Mouse (Mus musculus): ENCODE results near the gene Nup205. TPM values are rescaled to one million over a fixed set of nuclear protein-coding genes. Genes with fewer than 3 reads are reported as not detected.
"Not testable (repeated sequence)": the region's sequence is repeated elsewhere in the genome, so short reads cannot be mapped to it uniquely, and the experiment has no call there.

Nup205 gene
- polyA plus RNA-seq, 1 experiment from 2014 or later: 50.6 TPM

- Histone ChIP-seq H3K27ac (replicated peaks) (peak overlapping the region; percentile 99), H3K9me3 (replicated peaks) (no peaks in the 10 kb centered on the region), H3K27me3 (ENCODE audit: low read depth, poor library complexity, severe bottlenecking) (no peaks in the 10 kb centered on the region), H3K36me3 (0 out of 2 replicates have a peak, but pooled peaks cover 5% of the 10 kb centered on the region), H3K4me1 (peaks cover 17% of the 10 kb centered on the region), H3K4me3 (peak overlapping the region; percentile 88)
- no peak for DNase-seq (ENCODE audit: low spot score)
- WGBS: under 1% methylated on average over 64 of the region's 69 CpGs
These were observed 540 bp downstream of the Nup205 start for GRCm38 (mm10) chr6:35177650-35178272.

GRCm38 (mm10) chr6:35179299-35179698 lies 2.1 kb downstream of the Nup205 start:
- H3K4me3 ChIP-seq; DNase-seq (ENCODE audit: low spot score); H3K27ac ChIP-seq (replicated peaks); H3K27me3 ChIP-seq (ENCODE audit: low read depth, poor library complexity, severe bottlenecking); H3K9me3 ChIP-seq (replicated peaks): not testable (repeated sequence)
- peaks cover 13% of the 10 kb centered on the region for H3K36me3 ChIP-seq
- H3K4me1 ChIP-seq: peaks cover 17% of the 10 kb centered on the region
- 98% methylated on average over 3 of the region's 3 CpGs for WGBS

DNA sequence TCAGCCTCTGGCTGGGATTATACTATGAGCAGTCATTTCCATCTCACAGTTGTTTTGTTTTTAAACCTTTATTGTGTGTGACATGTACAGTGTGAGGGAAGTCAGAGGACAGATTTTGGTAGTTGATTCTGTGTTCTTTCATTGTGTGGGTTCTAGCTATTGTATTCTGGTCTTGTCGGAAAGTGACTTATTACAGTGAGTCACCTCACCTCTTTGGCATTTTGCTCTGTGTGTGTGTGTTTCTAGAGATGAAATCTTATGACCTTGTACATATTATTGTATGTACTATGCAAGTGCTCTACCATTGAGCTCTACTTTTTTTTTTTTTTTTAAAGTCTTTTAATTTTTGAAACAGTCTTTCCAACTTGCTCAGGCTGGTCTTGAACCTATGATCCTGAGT lies 7.6 kb downstream of the Nup205 start:
- Histone ChIP-seq H3K4me1 (0 out of 2 replicates have a peak, but pooled peaks cover 3% of the 10 kb centered on the region), H3K36me3 (peaks cover 64% of the 10 kb centered on the region)
- 92% methylated on average over 1 of the region's 1 CpGs for WGBS

DNA sequence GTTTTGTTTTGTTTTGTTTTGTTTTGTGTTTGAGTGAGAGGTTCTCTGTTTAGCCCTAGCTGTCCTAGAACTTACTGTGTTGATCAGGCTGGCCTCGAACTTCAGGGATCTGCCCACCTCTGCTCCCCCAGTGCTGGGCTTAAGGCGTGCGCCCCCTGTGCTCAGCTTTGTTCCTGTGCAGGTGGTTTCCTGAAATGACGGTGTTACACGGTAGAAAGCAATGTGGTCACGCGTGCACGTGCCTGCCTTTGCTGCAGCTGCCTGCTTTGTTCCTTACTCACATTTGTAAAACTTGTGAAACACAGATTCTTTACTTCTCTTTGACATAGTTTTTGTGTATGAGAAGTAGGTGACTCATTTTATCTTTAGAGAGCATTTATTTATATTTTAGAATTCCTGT lies 14.0 kb downstream of the Nup205 start:
- Histone ChIP-seq H3K9me3 (replicated peaks) (no peaks in the 10 kb centered on the region), H3K4me3 (no peak overlapping the region), H3K36me3 (peaks cover 99% of the 10 kb centered on the region), H3K27me3 (ENCODE audit: low read depth, poor library complexity, severe bottlenecking) (no peaks in the 10 kb centered on the region), H3K27ac (replicated peaks) (no peak overlapping the region), H3K4me1 (no peaks in the 10 kb centered on the region)
- 93% methylated on average over 8 of the region's 8 CpGs for WGBS
- no peak for DNase-seq (ENCODE audit: low spot score)

More for the DNA sequence above, 7.6 kb downstream of the Nup205 start:
- Histone ChIP-seq H3K27ac (replicated peaks) (no peak overlapping the region), H3K9me3 (replicated peaks) (no peaks in the 10 kb centered on the region), H3K27me3 (ENCODE audit: low read depth, poor library complexity, severe bottlenecking) (no peaks in the 10 kb centered on the region), H3K4me3 (no peak overlapping the region)
- no peak for DNase-seq (ENCODE audit: low spot score)

- H3K9me3 ChIP-seq (replicated peaks): no peaks in the 10 kb centered on the region
- peaks cover 98% of the 10 kb centered on the region for H3K36me3 ChIP-seq
- no peak overlapping the region for H3K4me3 ChIP-seq
- no peaks in the 10 kb centered on the region for H3K4me1 ChIP-seq
- no peak for DNase-seq (ENCODE audit: low spot score)
- H3K27me3 ChIP-seq (ENCODE audit: low read depth, poor library complexity, severe bottlenecking): no peaks in the 10 kb centered on the region
- no peak overlapping the region for H3K27ac ChIP-seq (replicated peaks)
- WGBS: 91% methylated on average over 4 of the region's 4 CpGs
These were observed 48.5 kb downstream of the Nup205 start for GRCm38 (mm10) chr6:35225696-35226095.

DNA sequence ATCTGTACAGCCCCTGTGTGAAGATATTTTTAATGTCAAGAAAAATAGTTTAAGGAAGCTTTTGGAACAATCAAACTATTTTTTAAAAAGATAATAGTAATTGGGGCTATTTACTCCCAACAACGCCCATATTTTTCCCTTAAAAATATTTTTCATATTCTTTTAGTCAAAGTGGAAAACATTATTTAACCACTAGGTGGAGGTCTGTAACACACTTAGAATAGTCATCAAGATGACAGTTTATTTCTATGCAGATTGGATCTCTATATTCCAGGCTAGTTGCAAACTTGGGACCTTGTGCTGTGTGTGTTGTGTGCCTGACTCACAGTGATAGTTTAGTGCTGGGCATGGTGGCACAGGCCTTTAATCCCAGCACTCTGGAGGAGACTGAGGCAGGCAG lies 52.2 kb downstream of the Nup205 start:
- Histone ChIP-seq H3K4me1 (no peaks in the 10 kb centered on the region), H3K27me3 (ENCODE audit: low read depth, poor library complexity, severe bottlenecking) (no peaks in the 10 kb centered on the region), H3K9me3 (replicated peaks) (no peaks in the 10 kb centered on the region), H3K27ac (replicated peaks) (no peak overlapping the region), H3K4me3 (no peak overlapping the region), H3K36me3 (peaks cover 99% of the 10 kb centered on the region)
- 98% methylated on average over 1 of the region's 1 CpGs for WGBS
- no peak for DNase-seq (ENCODE audit: low spot score)

- DNase-seq (ENCODE audit: low spot score): no peak
- no peak overlapping the region for H3K27ac ChIP-seq (replicated peaks)
- no peaks in the 10 kb centered on the region for H3K4me1 ChIP-seq
- H3K9me3 ChIP-seq (replicated peaks): no peaks in the 10 kb centered on the region
- H3K4me3 ChIP-seq: no peak overlapping the region
- H3K27me3 ChIP-seq (ENCODE audit: low read depth, poor library complexity, severe bottlenecking): no peaks in the 10 kb centered on the region
- 85% methylated on average over 9 of the region's 9 CpGs for WGBS
- H3K36me3 ChIP-seq: peaks cover 100% of the 10 kb centered on the region
These were observed 59.0 kb downstream of the Nup205 start for GRCm38 (mm10) chr6:35236108-35236785.

DNA sequence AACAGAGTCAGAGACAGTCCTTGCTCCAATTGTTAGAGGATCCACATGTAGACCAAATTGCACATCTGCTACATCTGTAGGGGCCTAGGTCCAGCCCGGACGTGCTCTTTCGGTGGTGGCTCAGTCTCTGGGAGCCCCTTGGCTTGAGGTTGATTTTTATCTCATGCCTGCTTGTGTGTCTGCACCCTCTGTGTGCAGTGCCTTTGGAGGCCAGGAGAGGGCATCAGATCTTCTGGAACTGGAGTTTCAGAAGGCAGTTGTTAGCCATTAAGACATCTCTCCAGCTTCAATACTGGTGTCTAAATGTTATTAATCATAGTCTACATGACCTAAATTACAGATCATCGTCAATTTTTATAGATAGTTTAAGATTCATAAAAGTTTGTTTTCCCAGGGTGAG lies 66.0 kb downstream of the Nup205 start:
- Histone ChIP-seq H3K27ac (replicated peaks) (no peak overlapping the region), H3K4me1 (no peaks in the 10 kb centered on the region), H3K4me3 (no peak overlapping the region), H3K27me3 (ENCODE audit: low read depth, poor library complexity, severe bottlenecking) (no peaks in the 10 kb centered on the region), H3K36me3 (peaks cover 93% of the 10 kb centered on the region), H3K9me3 (replicated peaks) (peaks cover 8% of the 10 kb centered on the region; the same call in 1 of the 2 replicates)
- 92% methylated on average over 4 of the region's 4 CpGs for WGBS
- no peak for DNase-seq (ENCODE audit: low spot score)

DNA sequence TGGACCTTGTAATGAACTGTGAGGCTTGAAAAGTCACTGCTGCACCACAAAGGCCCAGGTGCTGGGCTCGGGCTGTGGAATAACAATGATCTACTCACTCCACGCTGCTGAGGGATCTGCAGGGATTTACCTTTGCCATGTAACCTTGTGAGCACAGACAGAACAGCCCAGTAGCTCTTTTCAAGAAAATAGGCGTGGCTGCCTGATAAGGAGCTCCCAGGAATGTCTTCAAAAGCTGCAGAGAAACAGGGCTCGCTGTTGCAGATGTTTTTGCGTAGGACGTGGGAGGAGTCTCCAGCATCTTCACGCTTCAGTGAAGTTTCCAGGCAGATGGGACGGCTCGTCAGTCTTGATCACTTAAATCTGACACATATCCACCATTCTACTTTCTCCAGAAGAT lies 66.8 kb downstream of the Nup205 start:
- Histone ChIP-seq H3K27ac (replicated peaks) (no peak overlapping the region), H3K9me3 (replicated peaks) (peaks cover 8% of the 10 kb centered on the region; the same call in 1 of the 2 replicates), H3K4me1 (no peaks in the 10 kb centered on the region), H3K27me3 (ENCODE audit: low read depth, poor library complexity, severe bottlenecking) (no peaks in the 10 kb centered on the region), H3K4me3 (no peak overlapping the region), H3K36me3 (peaks cover 86% of the 10 kb centered on the region)
- DNase-seq (ENCODE audit: low spot score): no peak
- whole genome bisulfite sequencing: 85% methylated on average over 9 of the region's 9 CpGs

- DNase-seq (ENCODE audit: low spot score): no peak
- Histone ChIP-seq H3K4me3 (no peak overlapping the region), H3K4me1 (no peaks in the 10 kb centered on the region), H3K27me3 (ENCODE audit: low read depth, poor library complexity, severe bottlenecking) (no peaks in the 10 kb centered on the region), H3K27ac (replicated peaks) (no peak overlapping the region), H3K36me3 (peaks cover 75% of the 10 kb centered on the region), H3K9me3 (replicated peaks) (peaks cover 8% of the 10 kb centered on the region; the same call in 1 of the 2 replicates)
- 77% methylated on average over 5 of the region's 5 CpGs for WGBS
These were observed 67.9 kb downstream of the Nup205 start for GRCm38 (mm10) chr6:35245086-35245485.

DNA sequence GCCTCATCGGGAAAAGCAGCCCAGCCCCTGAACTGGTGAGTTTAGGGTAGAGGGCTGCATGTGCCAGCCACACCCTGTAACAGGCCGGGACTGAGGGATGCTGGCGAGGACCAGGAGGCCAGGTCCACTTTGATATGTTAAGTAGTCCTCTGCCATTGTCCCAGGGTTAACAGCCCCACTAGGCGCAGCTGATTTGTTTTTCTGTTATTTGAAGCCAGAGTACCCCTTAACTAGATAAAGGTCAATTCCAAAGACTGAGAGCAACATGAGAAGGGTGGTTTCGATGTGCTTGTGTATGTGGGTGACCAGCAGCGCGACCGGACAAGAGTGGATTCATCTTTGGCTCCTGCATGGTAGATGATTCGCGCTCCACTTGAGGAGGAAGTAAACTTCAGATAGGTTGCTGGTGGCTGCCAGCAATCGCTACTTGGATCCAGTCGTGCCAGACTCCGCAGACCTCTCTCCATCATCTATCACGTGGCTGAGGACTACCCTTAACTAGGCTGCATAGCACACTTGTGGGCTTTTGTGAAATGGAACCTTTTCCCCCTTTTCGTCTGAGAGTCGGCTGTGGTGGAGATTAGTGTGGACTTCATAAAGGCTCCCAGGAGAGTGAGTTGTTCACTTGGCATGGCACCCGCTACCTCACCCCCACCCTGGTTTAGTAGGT lies 74.7 kb downstream of the Nup205 start:
- DNase-seq (ENCODE audit: low spot score): no peak
- peak overlapping the region; percentile 75 for H3K4me3 ChIP-seq
- peaks cover 34% of the 10 kb centered on the region for H3K4me1 ChIP-seq
- peaks cover 7% of the 10 kb centered on the region for H3K36me3 ChIP-seq
- H3K27ac ChIP-seq (replicated peaks): peak overlapping the region; percentile 92
- H3K27me3 ChIP-seq (ENCODE audit: low read depth, poor library complexity, severe bottlenecking): no peaks in the 10 kb centered on the region
- WGBS: 66% methylated on average over 17 of the region's 17 CpGs
- H3K9me3 ChIP-seq (replicated peaks): no peaks in the 10 kb centered on the region

DNA sequence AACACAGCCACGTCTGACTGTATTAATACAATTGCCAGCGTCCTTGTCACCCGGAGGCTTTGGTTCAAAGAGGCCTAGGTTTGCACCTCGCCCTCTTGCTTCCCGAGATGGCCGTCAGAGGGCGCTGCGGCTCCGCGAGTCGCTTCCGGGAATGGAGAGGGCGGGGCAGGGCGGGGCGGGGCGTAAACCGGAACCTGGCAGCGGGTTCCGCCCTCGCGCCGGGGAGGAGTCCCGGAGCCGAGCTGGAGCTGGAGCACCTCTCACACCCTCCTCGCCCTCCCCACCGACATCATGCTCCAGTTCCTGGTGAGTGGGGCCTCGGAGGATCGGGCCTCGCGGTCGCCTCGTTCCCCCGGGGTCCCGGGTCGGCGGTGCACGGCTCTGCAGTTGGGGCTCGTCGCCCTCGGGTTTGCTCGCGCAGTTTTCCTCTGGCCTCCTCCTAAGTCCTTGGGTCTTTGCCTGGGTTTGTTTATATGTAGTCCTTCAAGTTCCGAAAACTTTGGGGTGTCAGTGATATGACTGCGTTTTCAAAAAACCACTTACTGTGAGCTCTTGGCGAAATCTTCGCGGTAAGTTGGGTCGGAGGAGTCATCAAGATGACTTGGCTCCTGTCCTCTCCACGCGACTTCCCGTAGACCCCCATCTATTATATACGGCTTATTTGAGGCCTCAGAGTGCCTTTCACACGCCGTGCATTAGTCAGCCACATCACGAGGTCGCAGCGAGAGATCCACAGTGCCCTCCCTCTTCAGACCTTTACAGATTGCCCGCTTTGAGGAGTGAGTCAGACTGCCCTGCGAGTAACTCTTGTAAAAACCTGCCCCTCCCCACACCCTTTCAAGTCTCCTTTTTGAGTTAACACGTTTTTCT lies 75.5 kb downstream of the Nup205 start:
- H3K27ac ChIP-seq (replicated peaks): peak overlapping the region; percentile 92
- peak; percentile 91 for DNase-seq (ENCODE audit: low spot score)
- peaks cover 34% of the 10 kb centered on the region for H3K4me1 ChIP-seq
- H3K27me3 ChIP-seq (ENCODE audit: low read depth, poor library complexity, severe bottlenecking): no peaks in the 10 kb centered on the region
- WGBS: under 1% methylated on average over 60 of the region's 60 CpGs
- H3K36me3 ChIP-seq: peaks cover under 1% of the 10 kb centered on the region; the same call in 1 of the 2 replicates
- peak overlapping the region; percentile 75 for H3K4me3 ChIP-seq
- H3K9me3 ChIP-seq (replicated peaks): no peaks in the 10 kb centered on the region
